Mouse (Mus musculus) MEL-GATA-1-ER (cell line): ENCODE results near the gene Cyb561d2.

Source experiments
- DNase-seq: peaks from one replicate; pipeline ENCODE4 v3.0.0-alpha.2; 2012; ENCODE audit warnings: low read depth; ENCODE audit errors: extremely low read depth

Cyb561d2 gene

GRCm38 (mm10) chr9:107521711-107522399, 20.1 kb downstream of the Cyb561d2 start:
- no peak for DNase-seq

GRCm38 (mm10) chr9:107521190-107521589, 20.8 kb downstream of the Cyb561d2 start:
- no peak for DNase-seq

- DNase-seq = no peak
These were observed 21.7 kb downstream of the Cyb561d2 start for GRCm38 (mm10) chr9:107520331-107520730.

- no peak for DNase-seq
These were observed 27.6 kb downstream of the Cyb561d2 start for GRCm38 (mm10) chr9:107514303-107514955.

GRCm38 (mm10) chr9:107512326-107512725, 29.7 kb downstream of the Cyb561d2 start:
- no peak for DNase-seq

GRCm38 (mm10) chr9:107511436-107511835, 30.6 kb downstream of the Cyb561d2 start:
- DNase-seq = no peak

- no peak for DNase-seq
These were observed 31.5 kb downstream of the Cyb561d2 start for GRCm38 (mm10) chr9:107510384-107511100.

GRCm38 (mm10) chr9:107508266-107508665, 33.7 kb downstream of the Cyb561d2 start:
- DNase-seq = no peak

GRCm38 (mm10) chr9:107504662-107505537, 37.1 kb downstream of the Cyb561d2 start:
- DNase-seq = no peak

GRCm38 (mm10) chr9:107502131-107502846, 39.7 kb downstream of the Cyb561d2 start:
- DNase-seq = no peak

- no peak for DNase-seq
These were observed 41.2 kb downstream of the Cyb561d2 start for GRCm38 (mm10) chr9:107500708-107501286.

- no peak for DNase-seq
These were observed 45.6 kb downstream of the Cyb561d2 start for GRCm38 (mm10) chr9:107496359-107496758.

GRCm38 (mm10) chr9:107494238-107494637, 47.8 kb downstream of the Cyb561d2 start:
- no peak for DNase-seq

- no peak for DNase-seq
These were observed 48.5 kb downstream of the Cyb561d2 start for GRCm38 (mm10) chr9:107493511-107493910.

- DNase-seq = no peak
These were observed 51.4 kb downstream of the Cyb561d2 start for GRCm38 (mm10) chr9:107490625-107491024.

- DNase-seq = no peak
These were observed 51.8 kb downstream of the Cyb561d2 start for GRCm38 (mm10) chr9:107490146-107490545.
